Mouse (Mus musculus) heart, embryonic 15.5 days (tissue): ENCODE data around the gene Prc1. TPM values are rescaled to one million over a fixed set of nuclear protein-coding genes. Genes with fewer than 3 reads are reported as not detected.

ENCODE experiments used
- ATAC-seq: fragments of 200-750 bp; cut with Nextera tagmentation; replicated peaks from 2 replicates; pipeline ENCODE4 v1.8.0; 2017; ENCODE audit warnings: low read depth, moderate TSS enrichment; ENCODE audit not compliant: insufficient number of reproducible peaks, insufficient read depth, low FRiP score
- H3K27ac ChIP-seq: fragments of 300-500 bp; sonication (generic); 2 replicates; pipeline ENCODE4 v1.5.1; 2015; ENCODE audit warnings: mild to moderate bottlenecking, inconsistent platforms
- H3K27me3 ChIP-seq: fragments of 300-500 bp; sonication (generic); 2 replicates; pipeline ENCODE4 v1.6.1; 2015; ENCODE audit warnings: inconsistent platforms
- H3K36me3 ChIP-seq: fragments of 300-500 bp; sonication (generic); 2 replicates; pipeline ENCODE4 v1.6.1; 2015; ENCODE audit warnings: mild to moderate bottlenecking, inconsistent platforms
- H3K4me1 ChIP-seq: fragments of 300-500 bp; sonication (generic); replicated peaks from 2 replicates; pipeline ENCODE4 v1.6.1; 2015; ENCODE audit warnings: inconsistent platforms
- H3K4me2 ChIP-seq: fragments of 300-500 bp; sonication (generic); 2 replicates; pipeline ENCODE4 v1.6.1; 2015; ENCODE audit warnings: inconsistent platforms, mild to moderate bottlenecking, moderate library complexity
- H3K4me3 ChIP-seq: fragments of 300-500 bp; sonication (generic); 2 replicates; pipeline ENCODE4 v1.5.1; 2015; ENCODE audit warnings: mild to moderate bottlenecking, inconsistent platforms
- H3K9ac ChIP-seq: fragments of 300-500 bp; sonication (generic); 2 replicates; pipeline ENCODE4 v1.6.1; 2015; ENCODE audit warnings: mild to moderate bottlenecking, inconsistent platforms
- H3K9me3 ChIP-seq: fragments of 300-500 bp; sonication (generic); replicated peaks from 2 replicates; pipeline ENCODE4 v1.6.1; 2016; ENCODE audit warnings: inconsistent platforms
- WGBS: fragments of 180-500 bp; shearing (Covaris S2); methylation state at CpG from one replicate; pipeline ENCODE4 v1.1.7; 2015; ENCODE audit warnings: mixed read lengths; 5-methylcytosine and 5-hydroxymethylcytosine counted together
- polyA plus RNA-seq: library from polyadenylated mRNA; unstranded; fragments of >200 nt; fragmentation: Nextera tagmentation; extraction: Ambion mirVana; gene quantifications from 2 replicates; pipeline ENCODE4 v1.2.1, GENCODE M21; 2015

The Prc1 gene
- polyA plus RNA-seq, 1 experiment from 2014 or later, result 125 TPM

DNA sequence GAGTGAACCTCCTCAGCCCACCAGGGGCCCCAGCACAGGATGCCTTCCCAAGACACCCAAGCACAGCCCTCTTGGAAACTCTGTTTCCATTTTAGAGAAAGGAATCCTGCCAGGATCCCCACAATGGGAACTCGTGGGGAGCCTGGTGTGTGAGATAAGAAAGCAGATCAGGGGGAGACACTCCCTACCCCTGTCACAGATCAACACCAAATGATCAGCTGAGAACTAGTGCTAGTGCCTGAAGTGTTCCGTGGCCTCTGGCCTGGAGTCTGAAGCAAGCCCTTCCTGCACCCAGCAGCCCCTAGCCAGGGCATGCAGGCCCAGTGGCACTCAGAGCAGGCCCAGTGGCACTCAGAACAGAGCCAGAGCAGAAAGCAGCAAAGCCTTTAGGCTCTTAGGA is 56.6 kb downstream of the Prc1 start:
- Histone ChIP-seq H3K9ac (no peak overlapping the region), H3K27ac (no peak overlapping the region), H3K4me2 (no peak overlapping the region), H3K36me3 (peaks cover 29% of the 10 kb centered on the region), H3K4me1 (peaks cover 6% of the 10 kb centered on the region; the same call in 1 of the 2 replicates), H3K9me3 (no peaks in the 10 kb centered on the region), H3K27me3 (no peaks in the 10 kb centered on the region), H3K4me3 (no peak overlapping the region)
- no peak for ATAC-seq
- WGBS, result 67% methylated on average over 2 of the region's 2 CpGs

DNA sequence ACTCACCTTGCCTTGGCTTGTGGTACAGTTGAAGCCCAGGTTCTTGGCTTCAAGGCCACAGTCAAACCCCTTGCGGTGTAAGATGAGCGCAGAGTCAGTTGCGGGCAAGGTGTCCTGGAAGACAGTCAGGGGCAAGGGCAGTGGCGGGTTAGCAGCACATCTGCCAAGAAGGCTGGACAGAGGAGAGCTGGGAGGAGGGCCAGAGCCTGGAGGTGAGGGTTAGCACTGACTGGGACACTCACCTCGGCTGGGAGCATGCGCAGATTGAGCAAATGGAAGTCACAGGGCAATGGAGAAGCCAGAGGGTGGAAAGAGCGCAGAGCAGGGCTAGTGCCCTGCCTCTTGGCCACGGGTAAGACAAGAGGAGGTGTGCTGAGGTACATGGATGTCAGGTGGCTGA is 58.7 kb downstream of the Prc1 start:
- H3K4me2 ChIP-seq, result no peak overlapping the region
- H3K27me3 ChIP-seq, result no peaks in the 10 kb centered on the region
- no peak overlapping the region for H3K4me3 ChIP-seq
- WGBS, result 85% methylated on average over 8 of the region's 8 CpGs
- H3K27ac ChIP-seq, result no peak overlapping the region
- 0 out of 2 replicates have a peak, but pooled peaks cover 3% of the 10 kb centered on the region for H3K4me1 ChIP-seq
- no peaks in the 10 kb centered on the region for H3K9me3 ChIP-seq
- no peak overlapping the region for H3K9ac ChIP-seq
- peaks cover 41% of the 10 kb centered on the region for H3K36me3 ChIP-seq
- no peak for ATAC-seq

DNA sequence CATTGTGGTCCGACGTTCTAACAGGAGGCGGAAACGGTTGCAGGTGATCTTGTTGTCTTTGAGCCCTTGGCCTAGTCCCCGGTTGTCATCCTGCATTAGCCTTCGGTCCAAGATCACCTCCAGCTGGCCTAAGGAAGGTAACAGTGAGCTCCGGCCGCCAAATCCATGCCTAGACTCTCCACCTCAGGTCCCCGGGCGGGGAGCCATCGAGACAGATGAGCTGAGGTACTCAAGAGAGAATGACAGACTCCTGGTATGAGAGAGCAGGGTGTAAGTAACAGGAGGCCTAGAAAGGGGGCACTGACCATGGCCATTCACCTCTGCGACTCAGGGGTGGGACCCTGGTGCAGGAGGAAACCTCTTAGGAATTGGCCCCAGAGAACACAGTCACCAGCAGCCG is 62.1 kb downstream of the Prc1 start:
- H3K27ac ChIP-seq, result peak overlapping the region; percentile 47; the same call in 1 of the 2 replicates
- no peak overlapping the region for H3K9ac ChIP-seq
- peaks cover 58% of the 10 kb centered on the region for H3K36me3 ChIP-seq
- no peaks in the 10 kb centered on the region for H3K9me3 ChIP-seq
- H3K4me1 ChIP-seq, result 0 out of 2 replicates have a peak, but pooled peaks cover 6% of the 10 kb centered on the region
- no peak overlapping the region for H3K4me2 ChIP-seq
- WGBS, result 83% methylated on average over 13 of the region's 13 CpGs
- no peaks in the 10 kb centered on the region for H3K27me3 ChIP-seq
- no peak for ATAC-seq
- no peak overlapping the region for H3K4me3 ChIP-seq

- Histone ChIP-seq H3K9me3 (no peaks in the 10 kb centered on the region), H3K4me1 (0 out of 2 replicates have a peak, but pooled peaks cover 6% of the 10 kb centered on the region), H3K36me3 (peaks cover 63% of the 10 kb centered on the region), H3K9ac (no peak overlapping the region; the same call in 1 of the 2 replicates), H3K4me2 (no peak overlapping the region), H3K4me3 (no peak overlapping the region), H3K27me3 (no peaks in the 10 kb centered on the region), H3K27ac (peak overlapping the region; percentile 47)
- ATAC-seq, result peak; percentile 47
- WGBS, result 62% methylated on average over 8 of the region's 8 CpGs
Measured at GRCm38 (mm10) chr7:80357156-80357555, 62.9 kb downstream of the Prc1 start.

DNA sequence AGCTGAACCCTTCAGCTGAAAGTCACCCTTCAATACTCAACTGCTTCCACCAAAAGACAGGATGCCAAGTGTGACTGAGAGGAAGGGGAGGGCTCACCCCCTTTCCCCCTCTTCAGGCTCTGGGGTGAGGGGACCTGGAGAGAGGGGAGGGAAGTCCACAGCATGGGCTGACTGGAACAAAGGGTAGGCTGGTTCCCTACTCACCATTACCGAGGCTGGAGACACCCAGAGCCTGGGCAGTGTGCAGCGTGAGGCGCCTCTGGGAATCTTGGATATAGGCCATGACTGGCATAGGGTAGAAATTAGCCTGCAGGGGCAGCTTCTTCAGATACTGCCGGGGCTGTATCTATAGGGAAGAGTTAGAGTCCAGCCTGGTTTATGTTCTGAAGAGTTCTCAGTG is 63.8 kb downstream of the Prc1 start:
- Histone ChIP-seq H3K27me3 (no peaks in the 10 kb centered on the region), H3K4me1 (0 out of 2 replicates have a peak, but pooled peaks cover 6% of the 10 kb centered on the region), H3K9ac (0 out of 2 replicates have a peak overlapping the region, but pooled peaks have one; percentile 28), H3K4me3 (no peak overlapping the region), H3K9me3 (no peaks in the 10 kb centered on the region), H3K27ac (no peak overlapping the region), H3K36me3 (peaks cover 65% of the 10 kb centered on the region), H3K4me2 (no peak overlapping the region)
- ATAC-seq, result no peak
- WGBS, result 57% methylated on average over 4 of the region's 4 CpGs

DNA sequence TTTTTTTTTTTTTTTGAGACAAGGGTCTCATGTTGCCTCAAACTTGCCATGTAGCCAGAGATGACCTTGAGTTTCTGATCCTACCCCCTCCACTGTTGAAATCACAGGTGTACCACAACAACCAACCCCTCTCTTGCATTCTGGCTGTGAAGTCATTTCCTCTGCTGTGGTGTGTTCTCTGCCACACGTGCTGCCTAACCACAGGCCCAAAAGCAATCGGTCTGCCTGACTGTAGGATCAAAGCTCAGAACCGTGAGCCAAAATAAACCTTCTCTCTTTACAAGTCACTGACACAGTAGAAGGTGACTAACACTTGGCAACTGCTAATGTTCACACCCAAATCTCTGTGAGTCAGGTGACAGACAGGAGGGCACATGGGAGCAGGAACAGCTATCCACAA is 66.2 kb downstream of the Prc1 start:
- Histone ChIP-seq H3K4me2 (no peak overlapping the region), H3K27ac (no peak overlapping the region), H3K9ac (no peak overlapping the region), H3K27me3 (no peaks in the 10 kb centered on the region), H3K4me1 (0 out of 2 replicates have a peak, but pooled peaks cover 6% of the 10 kb centered on the region), H3K9me3 (no peaks in the 10 kb centered on the region), H3K36me3 (peaks cover 82% of the 10 kb centered on the region), H3K4me3 (no peak overlapping the region)
- no peak for ATAC-seq
- 51% methylated on average over 3 of the region's 3 CpGs for WGBS

DNA sequence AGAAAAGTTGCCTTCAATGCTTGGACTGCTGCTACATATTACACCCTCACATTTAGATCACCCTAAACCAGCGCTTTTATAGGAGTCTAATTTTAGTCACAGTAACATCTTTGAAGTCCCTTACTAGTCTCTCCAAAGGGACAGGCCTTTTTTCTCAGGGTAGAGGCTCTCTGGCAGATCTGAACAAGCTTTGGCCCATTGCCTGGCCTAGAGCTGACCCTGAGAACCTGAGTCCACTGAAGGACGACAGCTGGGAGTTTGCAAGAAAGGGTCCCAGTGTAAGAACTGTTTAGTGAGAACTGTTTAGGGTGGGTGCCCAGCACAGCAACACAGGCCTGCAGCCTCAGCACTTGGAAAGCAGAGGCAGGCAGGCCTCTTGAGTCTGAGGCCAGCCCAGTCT is 71.5 kb downstream of the Prc1 start:
- Histone ChIP-seq H3K4me3 (no peak overlapping the region), H3K9ac (no peak overlapping the region), H3K27ac (no peak overlapping the region), H3K9me3 (no peaks in the 10 kb centered on the region), H3K4me1 (peaks cover 25% of the 10 kb centered on the region), H3K4me2 (no peak overlapping the region), H3K27me3 (no peaks in the 10 kb centered on the region), H3K36me3 (peaks cover 69% of the 10 kb centered on the region)
- 57% methylated on average over 2 of the region's 2 CpGs for WGBS
- ATAC-seq, result no peak

Other genes starting within 250 kb of the Prc1 start
- gene Idh2, start 179.1 kb upstream of the Prc1 start, polyA plus RNA-seq, result 2,234 and 2,284 TPM in 2 replicates
- gene Sema4b, start 107.6 kb upstream of the Prc1 start, polyA plus RNA-seq, result 12.4 and 14.0 TPM in 2 replicates
- gene Cib1, start 61.6 kb upstream of the Prc1 start, polyA plus RNA-seq, result 48.7 and 65.4 TPM in 2 replicates
- gene Gdpgp1, start 61.6 kb upstream of the Prc1 start, polyA plus RNA-seq, result 2.7 and 3.8 TPM in 2 replicates
- gene Ttll13, start 48.1 kb upstream of the Prc1 start, polyA plus RNA-seq, result 0.63 and 1.2 TPM in 2 replicates
- gene Ngrn, start 33.2 kb upstream of the Prc1 start, polyA plus RNA-seq, result 36.3 and 39.5 TPM in 2 replicates
- gene Vps33b, start 24.8 kb upstream of the Prc1 start, polyA plus RNA-seq, result 8.1 and 12.1 TPM in 2 replicates
- 7.9 and 9.0 TPM in 2 replicates for gene Rccd1, start 30.0 kb downstream of the Prc1 start, polyA plus RNA-seq
- gene Unc45a, start 46.6 kb downstream of the Prc1 start, polyA plus RNA-seq, result 16.6 and 21.5 TPM in 2 replicates
- gene Hddc3, start 48.7 kb downstream of the Prc1 start, polyA plus RNA-seq, result 16.1 and 17.4 TPM in 2 replicates
- 15.1 and 21.1 TPM in 2 replicates for gene Man2a2, start 76.9 kb downstream of the Prc1 start, polyA plus RNA-seq
- gene Fes, start 93.5 kb downstream of the Prc1 start, polyA plus RNA-seq, result 10.9 and 14.4 TPM in 2 replicates
- gene Furin, start 111.0 kb downstream of the Prc1 start, polyA plus RNA-seq, result 16.0 and 18.2 TPM in 2 replicates
- 13.0 and 15.3 TPM in 2 replicates for gene Blm, start 240.7 kb downstream of the Prc1 start, polyA plus RNA-seq